Mouse (Mus musculus): Measurements from ENCODE around the gene Eef2. TPM values are rescaled to one million over a fixed set of nuclear protein-coding genes. Genes with fewer than 3 reads are reported as not detected.
A peak's percentile ranks its signal among the peaks of the same experiment; 100 is the strongest.
"Not testable (repeated sequence)": the region's sequence is repeated elsewhere in the genome, so short reads cannot be mapped to it uniquely, and the experiment has no call there.

Eef2 gene
- polyA plus RNA-seq, 1 experiment from 2014 or later: 313 TPM

DNA sequence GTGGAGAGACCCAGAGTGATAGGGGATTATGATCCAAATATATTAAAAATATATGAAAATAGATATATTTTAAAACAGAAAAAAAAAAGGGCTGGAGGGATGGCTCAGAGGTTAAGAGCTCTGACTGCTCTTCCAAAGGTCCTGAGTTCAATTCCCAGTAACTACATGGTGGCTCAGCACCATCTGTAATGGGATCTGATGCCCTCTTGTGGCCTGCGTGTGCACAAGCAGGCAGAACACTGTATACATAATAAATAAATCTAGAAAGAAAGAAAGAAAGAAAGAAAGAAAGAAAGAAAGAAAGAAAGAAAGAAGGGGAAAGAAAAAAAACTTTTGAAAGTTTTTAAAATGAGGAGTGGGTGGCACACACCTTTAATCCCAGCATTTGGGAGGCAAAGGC is 40.8 kb downstream of the Eef2 start:
- not testable (repeated sequence) for H3K4me2 ChIP-seq; H3K9me3 ChIP-seq (replicated peaks; ENCODE audit: control insufficient read depth, low read length); H3K27ac ChIP-seq (ENCODE audit: low read depth, low read length); H3K36me3 ChIP-seq (ENCODE audit: control insufficient read depth, insufficient read depth, low read length); H3K4me1 ChIP-seq (ENCODE audit: control insufficient read depth, insufficient read depth, low read length); ATAC-seq (replicated peaks; ENCODE audit: insufficient number of reproducible peaks, low FRiP score, low TSS enrichment); H3K4me3 ChIP-seq (ENCODE audit: low read depth, low read length); H3K27me3 ChIP-seq (ENCODE audit: control insufficient read depth, insufficient read depth, low read length); H3K9ac ChIP-seq (ENCODE audit: low read depth, low read length)
- 12% methylated on average over 1 of the region's 1 CpGs for WGBS (ENCODE audit: insufficient replicate concordance)

DNA sequence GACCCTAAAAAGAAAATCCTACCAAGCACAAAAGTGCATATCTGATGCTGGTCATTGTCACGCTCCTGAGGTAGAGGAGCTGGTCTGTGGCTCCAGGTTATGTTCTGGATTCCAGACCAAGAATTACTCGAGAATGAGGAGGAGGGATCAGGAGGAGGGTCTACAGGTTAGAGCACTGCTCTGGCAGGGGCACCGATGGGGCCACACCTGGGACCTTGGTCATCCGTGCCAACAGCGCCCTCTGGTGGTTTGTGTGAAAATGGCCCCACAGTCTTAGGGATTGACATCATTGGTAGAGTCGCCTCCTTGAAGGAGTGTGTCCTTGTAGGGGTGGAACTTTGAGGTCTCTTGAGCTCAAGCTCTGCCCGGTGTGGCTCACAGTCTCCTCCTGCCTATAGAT is 41.5 kb downstream of the Eef2 start:
- Histone ChIP-seq H3K27me3 (ENCODE audit: control insufficient read depth, insufficient read depth, low read length) (peaks cover 3% of the 10 kb centered on the region; the same call in 1 of the 2 replicates), H3K9me3 (replicated peaks; ENCODE audit: control insufficient read depth, low read length) (no peaks in the 10 kb centered on the region), H3K4me1 (ENCODE audit: control insufficient read depth, insufficient read depth, low read length) (no peaks in the 10 kb centered on the region), H3K27ac (ENCODE audit: low read depth, low read length) (no peak overlapping the region), H3K36me3 (ENCODE audit: control insufficient read depth, insufficient read depth, low read length) (no peaks in the 10 kb centered on the region), H3K9ac (ENCODE audit: low read depth, low read length) (no peak overlapping the region), H3K4me3 (ENCODE audit: low read depth, low read length) (no peak overlapping the region), H3K4me2 (no peak overlapping the region)
- WGBS (ENCODE audit: insufficient replicate concordance): 27% methylated on average over 7 of the region's 7 CpGs
- ATAC-seq (replicated peaks; ENCODE audit: insufficient number of reproducible peaks, low FRiP score, low TSS enrichment): no peak

DNA sequence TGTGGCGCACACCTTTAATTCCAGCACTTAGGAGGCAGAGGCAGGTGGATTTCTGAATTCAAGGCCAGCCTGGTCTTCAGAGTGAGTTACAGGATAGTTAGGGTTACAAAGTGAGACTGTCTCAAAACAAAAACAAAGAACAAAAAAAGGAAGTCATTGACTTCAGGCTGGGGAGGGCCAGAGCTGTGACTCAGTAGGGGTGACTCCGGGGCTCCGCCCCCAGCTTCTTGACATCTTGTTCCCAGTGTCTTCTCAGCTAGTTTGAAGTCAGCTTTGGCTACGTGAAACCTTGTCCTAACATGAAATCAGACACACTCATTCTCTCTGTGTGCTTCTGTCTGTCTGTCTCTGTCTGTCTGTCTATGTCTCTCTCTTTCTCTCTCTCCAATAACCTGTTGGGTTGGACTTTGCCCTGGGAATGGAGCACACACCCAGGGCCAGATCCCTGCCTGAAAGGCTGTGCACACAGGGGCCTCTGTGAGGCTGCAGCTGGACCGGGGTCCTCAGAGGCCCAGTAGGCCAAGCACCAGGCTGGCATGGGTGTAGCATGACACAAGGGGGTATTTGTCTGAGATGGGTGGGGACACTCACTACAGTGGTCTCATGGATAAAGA is 45.1 kb downstream of the Eef2 start:
- H3K27ac ChIP-seq (ENCODE audit: low read depth, low read length): no peak overlapping the region
- ATAC-seq (replicated peaks; ENCODE audit: insufficient number of reproducible peaks, low FRiP score, low TSS enrichment): no peak
- no peak overlapping the region for H3K4me3 ChIP-seq (ENCODE audit: low read depth, low read length)
- H3K9ac ChIP-seq (ENCODE audit: low read depth, low read length): no peak overlapping the region
- no peaks in the 10 kb centered on the region for H3K36me3 ChIP-seq (ENCODE audit: control insufficient read depth, insufficient read depth, low read length)
- H3K4me1 ChIP-seq (ENCODE audit: control insufficient read depth, insufficient read depth, low read length): no peaks in the 10 kb centered on the region
- peaks cover 3% of the 10 kb centered on the region; the same call in 1 of the 2 replicates for H3K27me3 ChIP-seq (ENCODE audit: control insufficient read depth, insufficient read depth, low read length)
- H3K9me3 ChIP-seq (replicated peaks; ENCODE audit: control insufficient read depth, low read length): no peaks in the 10 kb centered on the region
- no peak overlapping the region for H3K4me2 ChIP-seq
- 76% methylated on average over 5 of the region's 5 CpGs for WGBS (ENCODE audit: insufficient replicate concordance)

DNA sequence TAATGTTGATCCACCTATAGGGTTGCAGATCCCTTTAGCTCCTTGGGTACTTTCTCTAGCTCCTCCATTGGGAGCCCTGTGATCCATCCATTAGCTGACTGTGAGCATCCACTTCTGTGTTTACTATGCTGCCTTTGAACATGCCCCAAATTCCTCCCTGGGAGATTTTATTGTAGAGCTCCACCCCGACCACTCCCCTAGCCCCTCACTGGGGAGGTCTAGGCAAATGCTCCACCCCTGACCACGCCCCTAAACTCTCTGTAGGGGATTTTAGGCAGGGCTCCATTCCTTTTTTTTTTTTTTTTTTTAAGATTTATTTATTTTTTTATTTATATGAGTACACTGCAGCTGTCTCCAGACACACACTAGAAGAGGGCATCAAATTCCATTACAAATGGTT is 47.3 kb downstream of the Eef2 start:
- not testable (repeated sequence) for H3K9ac ChIP-seq (ENCODE audit: low read depth, low read length); ATAC-seq (replicated peaks; ENCODE audit: insufficient number of reproducible peaks, low FRiP score, low TSS enrichment); H3K4me2 ChIP-seq; H3K4me3 ChIP-seq (ENCODE audit: low read depth, low read length); H3K27ac ChIP-seq (ENCODE audit: low read depth, low read length); H3K27me3 ChIP-seq (ENCODE audit: control insufficient read depth, insufficient read depth, low read length); H3K9me3 ChIP-seq (replicated peaks; ENCODE audit: control insufficient read depth, low read length); H3K4me1 ChIP-seq (ENCODE audit: control insufficient read depth, insufficient read depth, low read length); H3K36me3 ChIP-seq (ENCODE audit: control insufficient read depth, insufficient read depth, low read length)
- 47% methylated on average over 2 of the region's 2 CpGs for WGBS (ENCODE audit: insufficient replicate concordance)

DNA sequence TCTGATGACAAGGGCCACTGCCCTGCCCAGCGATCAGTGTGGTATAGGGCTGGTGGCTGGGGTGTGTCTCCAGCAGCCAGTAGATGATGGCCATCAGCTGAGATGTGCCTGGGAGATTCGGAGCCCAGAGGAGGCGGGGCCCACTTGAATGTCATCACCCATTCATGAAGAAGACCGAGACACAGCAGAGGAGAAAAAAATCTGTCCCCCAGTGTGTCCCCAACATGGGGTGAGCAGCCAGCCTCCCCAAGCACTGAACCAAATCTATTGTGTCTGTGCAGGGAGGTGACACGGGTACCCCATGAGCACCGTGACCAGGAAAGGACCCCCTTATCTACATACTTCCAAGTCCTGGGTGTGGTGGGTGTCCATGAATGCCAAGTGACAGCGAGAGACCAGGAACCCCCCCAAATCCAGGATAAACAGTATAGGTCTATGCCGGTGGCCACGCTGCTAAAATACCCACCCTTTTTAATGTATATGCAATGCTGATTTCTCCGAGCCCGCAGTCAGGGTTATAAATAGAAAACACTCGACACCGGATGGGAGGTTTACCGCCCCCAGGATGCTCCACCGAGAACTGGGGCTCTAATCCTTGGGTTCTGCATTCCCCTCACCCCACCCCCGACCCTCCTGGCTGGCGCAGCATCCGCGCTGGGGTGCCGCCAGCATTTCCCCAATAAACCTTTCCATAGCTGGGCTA is 53.5 kb downstream of the Eef2 start:
- no peak for ATAC-seq (replicated peaks; ENCODE audit: insufficient number of reproducible peaks, low FRiP score, low TSS enrichment)
- peak overlapping the region; percentile 56 for H3K4me2 ChIP-seq
- peak overlapping the region; percentile 34; the same call in 1 of the 2 replicates for H3K9ac ChIP-seq (ENCODE audit: low read depth, low read length)
- 12% methylated on average over 20 of the region's 20 CpGs for WGBS (ENCODE audit: insufficient replicate concordance)
- H3K36me3 ChIP-seq (ENCODE audit: control insufficient read depth, insufficient read depth, low read length): no peaks in the 10 kb centered on the region
- peaks cover 27% of the 10 kb centered on the region for H3K27me3 ChIP-seq (ENCODE audit: control insufficient read depth, insufficient read depth, low read length)
- peak overlapping the region; percentile 16 for H3K4me3 ChIP-seq (ENCODE audit: low read depth, low read length)
- no peaks in the 10 kb centered on the region for H3K9me3 ChIP-seq (replicated peaks; ENCODE audit: control insufficient read depth, low read length)
- H3K27ac ChIP-seq (ENCODE audit: low read depth, low read length): no peak overlapping the region
- peaks cover 13% of the 10 kb centered on the region; the same call in 1 of the 2 replicates for H3K4me1 ChIP-seq (ENCODE audit: control insufficient read depth, insufficient read depth, low read length)

DNA sequence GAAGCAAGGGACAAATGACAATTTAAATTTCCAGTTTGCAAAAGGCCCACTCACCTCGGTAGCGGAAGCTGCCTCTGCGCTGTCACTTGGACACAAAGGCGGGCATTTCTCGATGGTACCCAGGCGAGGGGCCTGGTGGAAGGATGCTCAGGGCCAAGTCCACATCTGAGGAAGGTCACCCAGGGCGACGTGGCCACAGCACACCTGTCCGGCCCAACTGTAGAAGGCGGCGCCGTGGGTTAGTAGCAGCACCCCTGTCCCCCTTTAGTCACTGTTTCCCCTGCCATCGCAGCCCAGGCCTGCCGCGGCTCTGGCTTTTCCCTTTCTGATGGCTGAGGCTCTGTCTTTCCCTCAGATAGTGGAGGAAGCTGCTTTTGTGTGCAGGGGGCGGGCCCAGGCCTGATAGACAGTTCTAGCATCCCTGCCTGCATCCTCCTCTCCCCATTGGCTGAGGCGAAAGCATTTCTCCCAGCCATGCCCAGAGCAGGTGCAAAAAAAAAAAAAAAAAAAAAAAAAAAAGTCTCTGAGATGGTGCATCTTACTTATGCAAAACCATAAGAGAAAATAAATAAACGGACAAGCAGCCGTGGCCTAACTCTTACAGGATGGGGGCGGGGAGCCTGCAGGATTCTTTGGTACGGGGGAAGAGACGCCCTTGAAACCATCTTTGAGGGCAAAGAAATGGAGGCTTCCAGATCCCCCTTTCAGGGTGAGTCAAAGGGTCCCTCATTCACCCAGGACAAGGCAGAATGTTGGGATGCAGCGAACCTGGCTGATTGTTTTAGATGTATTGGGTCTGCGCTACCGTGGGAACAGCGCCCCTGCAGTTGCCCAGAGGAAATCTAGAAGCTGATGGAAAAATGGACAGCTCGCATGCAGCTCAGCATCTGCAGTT is 54.3 kb downstream of the Eef2 start, which contains the start of gene Atcay:
Atcay (minus strand) TSS at position 396 of the 895 bp plus-strand sequence.
- 17% methylated on average over 27 of the region's 27 CpGs for WGBS (ENCODE audit: insufficient replicate concordance)
- Histone ChIP-seq H3K9me3 (replicated peaks; ENCODE audit: control insufficient read depth, low read length) (no peaks in the 10 kb centered on the region), H3K27ac (ENCODE audit: low read depth, low read length) (no peak within 1 kb of the TSS), H3K27me3 (ENCODE audit: control insufficient read depth, insufficient read depth, low read length) (peaks cover 27% of the 10 kb centered on the region), H3K4me1 (ENCODE audit: control insufficient read depth, insufficient read depth, low read length) (peaks cover 13% of the 10 kb centered on the region; the same call in 1 of the 2 replicates), H3K9ac (ENCODE audit: low read depth, low read length) (peak within 1 kb of the TSS; percentile 34; the same call in 1 of the 2 replicates), H3K4me3 (ENCODE audit: low read depth, low read length) (peak within 1 kb of the TSS; percentile 16), H3K4me2 (peak within 1 kb of the TSS; percentile 56), H3K36me3 (ENCODE audit: control insufficient read depth, insufficient read depth, low read length) (no peaks in the 10 kb centered on the region)
- no peak for ATAC-seq (replicated peaks; ENCODE audit: insufficient number of reproducible peaks, low FRiP score, low TSS enrichment)

DNA sequence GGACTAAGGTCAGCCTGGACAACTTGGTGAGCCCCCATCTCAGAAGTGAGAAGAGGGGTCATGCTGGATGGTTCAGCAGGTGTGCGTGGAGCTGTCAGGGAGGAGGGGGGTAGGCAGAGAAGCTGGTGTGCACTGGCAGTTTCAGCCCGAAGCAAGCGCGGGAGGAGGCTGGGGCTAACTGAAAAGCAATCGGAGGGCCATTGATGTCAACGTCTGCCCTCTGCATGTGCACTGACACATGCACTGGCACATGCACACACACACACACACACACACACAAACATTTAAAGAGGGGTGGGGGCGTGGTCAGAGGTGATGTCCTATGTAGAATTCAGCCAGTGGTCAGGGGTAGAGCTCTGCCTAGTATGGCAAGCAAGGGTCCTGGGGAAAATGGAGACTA is 55.0 kb downstream of the Eef2 start:
- 51% methylated on average over 7 of the region's 7 CpGs for WGBS (ENCODE audit: insufficient replicate concordance)

More for the DNA sequence above, 55.0 kb downstream of the Eef2 start:
- no peak overlapping the region for H3K9ac ChIP-seq (ENCODE audit: low read depth, low read length)
- ATAC-seq (replicated peaks; ENCODE audit: insufficient number of reproducible peaks, low FRiP score, low TSS enrichment): no peak
- peaks cover 27% of the 10 kb centered on the region for H3K27me3 ChIP-seq (ENCODE audit: control insufficient read depth, insufficient read depth, low read length)
- H3K36me3 ChIP-seq (ENCODE audit: control insufficient read depth, insufficient read depth, low read length): no peaks in the 10 kb centered on the region
- H3K27ac ChIP-seq (ENCODE audit: low read depth, low read length): no peak overlapping the region
- no peak overlapping the region for H3K4me3 ChIP-seq (ENCODE audit: low read depth, low read length)
- H3K4me1 ChIP-seq (ENCODE audit: control insufficient read depth, insufficient read depth, low read length): peaks cover 13% of the 10 kb centered on the region; the same call in 1 of the 2 replicates
- no peak overlapping the region for H3K4me2 ChIP-seq
- no peaks in the 10 kb centered on the region for H3K9me3 ChIP-seq (replicated peaks; ENCODE audit: control insufficient read depth, low read length)

All from heart, embryonic 11.5 days (tissue).